Mouse (Mus musculus) embryo, embryonic 10.5 days (tissue): ENCODE results near the gene Nfix.

Experiments
- DNase-seq: peaks from one replicate; pipeline ENCODE4 v3.0.0-alpha.2; 2015; ENCODE audit warnings: low spot score

Nfix gene

GRCm38 (mm10) chr8:84799999-84800831, at the start of gene Nfix:
TSS of gene Nfix (minus strand) at chr8:84800344.
- DNase-seq: no peak

GRCm38 (mm10) chr8:84847684-84848435, 47.7 kb upstream of the Nfix start:
- peak; percentile 48 for DNase-seq

- DNase-seq: peak; percentile 100
Observed at GRCm38 (mm10) chr8:84846722-84847572, 46.8 kb upstream of the Nfix start, which contains the start of gene Calr. TSS of gene Calr (minus strand) at chr8:84846934.

- peak; percentile 56 for DNase-seq
Observed at GRCm38 (mm10) chr8:84846094-84846721, 46.1 kb upstream of the Nfix start.

- DNase-seq: peak; percentile 64
Observed at GRCm38 (mm10) chr8:84845355-84846093, 45.4 kb upstream of the Nfix start.

- no peak for DNase-seq
Observed at GRCm38 (mm10) chr8:84844397-84845070, 44.4 kb upstream of the Nfix start.

- DNase-seq: no peak
Observed at GRCm38 (mm10) chr8:84841514-84841913, 41.4 kb upstream of the Nfix start.

GRCm38 (mm10) chr8:84840248-84840999, 40.3 kb upstream of the Nfix start, which contains the start of gene Rad23a:
TSS of gene Rad23a (minus strand) at chr8:84840665.
- DNase-seq: peak; percentile 97

- peak; percentile 19 for DNase-seq
Observed at GRCm38 (mm10) chr8:84839875-84840247, 39.7 kb upstream of the Nfix start.

GRCm38 (mm10) chr8:84839411-84839810, 39.3 kb upstream of the Nfix start:
- DNase-seq: no peak

- no peak for DNase-seq
Observed at GRCm38 (mm10) chr8:84838513-84838912, 38.4 kb upstream of the Nfix start.

- DNase-seq: no peak
Observed at GRCm38 (mm10) chr8:84837912-84838470, 37.8 kb upstream of the Nfix start.

- peak; percentile 75 for DNase-seq
Observed at GRCm38 (mm10) chr8:84837149-84837911, 37.2 kb upstream of the Nfix start.

GRCm38 (mm10) chr8:84834866-84835855, 35.0 kb upstream of the Nfix start:
- DNase-seq: no peak

GRCm38 (mm10) chr8:84834002-84834865, 34.1 kb upstream of the Nfix start:
- no peak for DNase-seq
